Mouse (Mus musculus): ENCODE measurements at regions not wholly inside any gene's neighbourhood (a gene's known extent, or its start where the extent isn't known, plus 50 kb on each side); places are given as distances from the start of the nearest gene placed in this dataset.
A peak's percentile ranks its signal among the peaks of the same experiment; 100 is the strongest.

DNA sequence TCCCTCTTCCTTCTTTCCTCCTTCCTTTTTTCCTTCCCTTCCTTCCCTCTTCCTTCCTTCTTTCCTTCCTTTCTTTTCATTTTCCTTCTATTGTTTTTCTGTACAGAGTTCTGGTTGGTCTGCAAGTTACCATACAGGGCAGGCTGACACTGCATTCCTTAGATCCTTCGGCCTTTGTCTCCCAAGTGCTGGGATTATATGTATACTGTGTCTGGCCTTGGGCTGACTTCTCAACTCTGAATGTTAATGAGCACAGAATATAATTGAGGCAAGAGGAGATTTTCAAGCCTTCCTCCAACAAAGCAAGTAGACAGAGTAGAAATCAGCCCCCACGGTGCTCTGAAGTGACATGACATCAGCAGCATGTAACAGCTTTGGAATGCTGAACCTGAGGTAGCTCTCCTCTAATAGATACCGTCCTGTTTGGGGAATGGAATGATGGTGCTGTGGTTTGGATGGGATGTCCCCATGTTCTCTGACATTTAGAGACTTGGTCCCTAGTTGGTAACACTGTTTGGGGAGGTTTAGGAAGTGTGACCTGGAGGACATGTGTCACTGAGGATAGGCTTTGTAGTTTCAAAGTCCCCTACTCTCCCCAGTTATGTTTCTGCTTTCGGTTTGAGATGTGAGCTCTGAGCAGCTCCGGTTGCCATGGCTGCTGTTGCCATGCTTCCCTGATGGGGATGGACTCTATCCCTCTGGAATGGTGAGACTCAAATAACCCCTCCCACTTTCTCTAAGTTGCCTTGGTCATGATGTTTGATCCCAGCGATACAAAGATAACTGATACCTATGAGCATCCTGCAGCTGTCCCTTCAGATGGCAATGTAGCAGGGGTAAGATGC lies 178.1 kb downstream of the Dact1 start:
- DNase-seq (ENCODE audit: low spot score) (no peak), ATAC-seq (ENCODE audit: insufficient number of reproducible peaks, low FRiP score, low TSS enrichment, low read depth) (no peak)
- Histone ChIP-seq H3K4me3 (ENCODE audit: low read depth, low read length) (no peak overlapping the region), H3K4me2 (ENCODE audit: low read depth, severe bottlenecking) (no peak overlapping the region), H3K9me3 (ENCODE audit: control insufficient read depth, low read length) (no peaks in the 10 kb centered on the region), H3K9ac (ENCODE audit: low read length) (no peak overlapping the region), H3K36me3 (ENCODE audit: control insufficient read depth, insufficient read depth, low read length) (no peaks in the 10 kb centered on the region), H3K27ac (replicated peaks; ENCODE audit: low read depth, low read length) (no peak overlapping the region), H3K27me3 (ENCODE audit: control insufficient read depth, insufficient read depth, low read length) (no peaks in the 10 kb centered on the region), H3K4me1 (ENCODE audit: control insufficient read depth, insufficient read depth, low read length) (0 out of 2 replicates have a peak, but pooled peaks cover under 1% of the 10 kb centered on the region)
- 82% methylated on average over 6 of the region's 6 CpGs for WGBS

DNA sequence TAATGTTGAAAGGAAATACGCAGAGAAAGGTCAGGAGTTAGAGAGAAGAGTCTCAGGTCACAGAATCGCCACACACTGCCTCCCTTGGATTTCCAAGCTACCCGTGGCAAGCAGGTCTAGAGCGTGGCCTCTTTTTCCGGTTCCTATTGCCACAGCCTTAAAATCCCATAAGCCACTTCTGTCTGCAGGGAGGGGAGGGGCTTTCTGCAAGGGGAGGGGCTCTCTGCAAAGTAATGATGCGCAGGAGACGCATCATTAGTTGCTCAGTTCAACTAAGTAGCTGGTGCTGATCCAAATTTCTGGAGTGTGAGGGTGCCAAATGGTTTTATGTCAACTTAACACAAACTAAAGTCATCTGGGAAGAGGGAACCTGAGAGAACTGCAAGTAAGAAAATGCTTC lies 179.6 kb downstream of the Dact1 start:
- Histone ChIP-seq H3K9me3 (ENCODE audit: control insufficient read depth, low read length) (no peaks in the 10 kb centered on the region), H3K4me1 (ENCODE audit: control insufficient read depth, insufficient read depth, low read length) (no peaks in the 10 kb centered on the region), H3K4me3 (ENCODE audit: low read depth, low read length) (no peak overlapping the region), H3K9ac (ENCODE audit: low read length) (no peak overlapping the region), H3K27ac (replicated peaks; ENCODE audit: low read depth, low read length) (no peak overlapping the region), H3K4me2 (ENCODE audit: low read depth, severe bottlenecking) (no peak overlapping the region), H3K27me3 (ENCODE audit: control insufficient read depth, insufficient read depth, low read length) (no peaks in the 10 kb centered on the region), H3K36me3 (ENCODE audit: control insufficient read depth, insufficient read depth, low read length) (no peaks in the 10 kb centered on the region)
- DNase-seq (ENCODE audit: low spot score) (no peak), ATAC-seq (ENCODE audit: insufficient number of reproducible peaks, low FRiP score, low TSS enrichment, low read depth) (no peak)
- WGBS, result 85% methylated on average over 7 of the region's 7 CpGs

DNA sequence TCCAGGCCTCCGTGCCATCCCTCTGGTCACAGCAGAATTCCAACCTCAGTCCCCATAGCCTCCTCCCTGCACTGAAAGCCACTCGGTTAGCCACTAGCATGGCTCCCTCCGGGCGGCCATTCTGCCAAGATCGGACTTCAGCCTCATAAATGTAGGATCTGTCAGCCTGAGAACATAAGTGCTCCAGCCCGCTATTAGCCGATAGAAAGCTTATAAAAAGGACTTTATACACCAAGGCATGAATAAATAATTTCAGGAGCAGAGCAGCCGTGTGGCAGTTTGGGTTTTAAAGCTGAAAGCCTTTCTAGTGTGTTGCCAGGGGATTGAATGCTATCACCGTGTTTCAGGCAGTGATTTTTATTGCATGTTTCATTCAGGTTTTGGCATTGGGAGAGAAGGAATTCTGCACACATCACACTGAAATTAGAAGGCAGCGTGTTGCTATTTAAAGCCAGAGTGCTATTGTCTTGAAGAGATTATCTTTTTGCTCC lies 185.2 kb downstream of the Dact1 start:
- H3K9ac ChIP-seq (ENCODE audit: low read length), result no peak overlapping the region
- no peaks in the 10 kb centered on the region; the same call in 1 of the 2 replicates for H3K4me1 ChIP-seq (ENCODE audit: control insufficient read depth, insufficient read depth, low read length)
- no peaks in the 10 kb centered on the region for H3K36me3 ChIP-seq (ENCODE audit: control insufficient read depth, insufficient read depth, low read length)
- 77% methylated on average over 10 of the region's 10 CpGs for WGBS
- no peaks in the 10 kb centered on the region for H3K27me3 ChIP-seq (ENCODE audit: control insufficient read depth, insufficient read depth, low read length)
- no peak for ATAC-seq (ENCODE audit: insufficient number of reproducible peaks, low FRiP score, low TSS enrichment, low read depth)
- no peak for DNase-seq (ENCODE audit: low spot score)
- no peak overlapping the region for H3K4me2 ChIP-seq (ENCODE audit: low read depth, severe bottlenecking)
- H3K9me3 ChIP-seq (ENCODE audit: control insufficient read depth, low read length), result no peaks in the 10 kb centered on the region
- no peak overlapping the region for H3K27ac ChIP-seq (replicated peaks; ENCODE audit: low read depth, low read length)
- H3K4me3 ChIP-seq (ENCODE audit: low read depth, low read length), result no peak overlapping the region

DNA sequence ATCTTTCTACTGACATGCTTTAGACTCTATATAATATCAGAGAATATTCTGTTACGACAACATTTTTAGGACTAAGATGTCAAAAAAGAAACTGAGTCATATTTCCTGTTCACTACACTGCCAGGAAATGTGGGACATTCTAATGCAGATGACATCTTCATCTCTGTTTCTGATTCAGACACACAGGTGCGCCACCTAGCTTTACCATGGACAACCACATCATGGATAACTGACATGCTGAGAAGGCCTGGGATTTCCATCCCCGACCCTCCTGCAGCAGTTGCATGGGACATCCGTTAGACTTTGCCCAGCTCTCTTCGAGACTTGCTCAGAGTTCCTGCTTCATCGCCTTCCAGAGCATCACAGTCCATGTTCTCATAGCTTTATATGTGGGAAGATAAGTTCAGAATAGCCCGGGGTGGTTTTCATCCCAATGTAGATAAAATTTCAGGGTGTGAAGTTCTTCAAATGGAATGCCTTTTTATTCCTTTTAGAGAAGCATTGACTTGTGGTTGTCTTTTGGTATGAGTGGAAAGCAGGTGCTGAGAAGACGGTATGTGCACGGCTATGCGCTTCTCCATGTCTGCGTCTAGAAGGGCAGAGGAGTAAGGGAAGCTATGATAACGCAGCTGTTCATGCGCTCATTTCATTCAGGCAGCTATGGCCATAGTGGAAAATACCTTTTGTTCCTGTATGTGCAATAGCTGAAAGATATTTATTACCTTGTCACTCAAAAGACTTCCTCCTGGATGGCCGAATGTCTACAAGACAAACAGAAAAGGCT lies 188.8 kb downstream of the Dact1 start:
- ATAC-seq (ENCODE audit: insufficient number of reproducible peaks, low FRiP score, low TSS enrichment, low read depth) (no peak), DNase-seq (ENCODE audit: low spot score) (no peak)
- 75% methylated on average over 14 of the region's 14 CpGs for WGBS
- no peak overlapping the region for H3K4me2 ChIP-seq (ENCODE audit: low read depth, severe bottlenecking)
- H3K27me3 ChIP-seq (ENCODE audit: control insufficient read depth, insufficient read depth, low read length), result no peaks in the 10 kb centered on the region
- no peak overlapping the region for H3K9ac ChIP-seq (ENCODE audit: low read length)
- H3K36me3 ChIP-seq (ENCODE audit: control insufficient read depth, insufficient read depth, low read length), result no peaks in the 10 kb centered on the region
- no peaks in the 10 kb centered on the region; the same call in 1 of the 2 replicates for H3K4me1 ChIP-seq (ENCODE audit: control insufficient read depth, insufficient read depth, low read length)
- H3K27ac ChIP-seq (replicated peaks; ENCODE audit: low read depth, low read length), result no peak overlapping the region
- no peak overlapping the region for H3K4me3 ChIP-seq (ENCODE audit: low read depth, low read length)
- no peaks in the 10 kb centered on the region for H3K9me3 ChIP-seq (ENCODE audit: control insufficient read depth, low read length)

DNA sequence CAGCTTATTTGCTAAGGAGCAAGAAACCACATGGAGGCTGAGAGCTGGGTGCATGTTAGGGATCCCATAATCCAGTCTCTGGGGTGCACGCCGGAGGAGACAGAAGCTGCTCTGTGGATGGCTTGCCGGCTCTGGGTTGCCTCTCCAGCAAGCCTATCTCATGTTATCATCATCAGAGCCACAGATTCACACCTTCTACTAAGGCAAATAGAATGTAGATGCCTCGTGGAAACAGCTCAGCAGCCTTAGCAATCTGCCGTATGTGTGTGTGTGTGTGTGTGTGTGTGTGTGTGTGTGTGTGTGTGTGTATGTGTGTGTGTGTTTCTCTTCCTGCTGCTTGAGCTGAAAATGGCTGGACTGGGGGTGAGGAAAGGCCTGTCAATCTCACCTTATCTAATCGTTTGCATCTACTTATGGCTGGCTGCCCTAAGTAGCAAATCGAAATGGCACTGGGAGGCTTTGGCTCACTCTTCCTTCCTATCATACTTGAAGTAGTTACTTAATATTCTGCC lies 191.7 kb downstream of the Dact1 start:
- Histone ChIP-seq H3K4me2 (ENCODE audit: low read depth, severe bottlenecking) (no peak overlapping the region), H3K27ac (replicated peaks; ENCODE audit: low read depth, low read length) (no peak overlapping the region)
- WGBS, result 70% methylated on average over 7 of the region's 7 CpGs

DNA sequence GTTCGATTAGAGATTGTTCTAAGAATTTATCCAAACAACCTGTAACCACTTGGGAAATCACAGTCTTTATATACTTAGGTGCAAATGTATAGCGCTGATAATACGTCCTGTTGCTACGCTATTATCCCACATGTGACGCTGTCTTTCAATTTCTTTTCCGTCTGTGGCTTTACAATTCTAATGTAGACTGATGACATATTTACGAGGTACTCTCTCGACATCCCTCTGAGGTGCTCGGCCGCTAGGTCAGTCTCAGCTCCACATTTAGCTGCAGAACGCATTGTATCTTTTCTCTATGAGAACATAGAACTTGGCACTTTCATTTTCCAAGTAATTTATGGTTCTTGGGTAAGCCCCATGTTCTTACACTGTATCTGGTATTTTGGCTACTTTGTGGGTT lies 193.6 kb downstream of the Dact1 start:
- no peak overlapping the region for H3K9ac ChIP-seq (ENCODE audit: low read length)
- no peaks in the 10 kb centered on the region for H3K4me1 ChIP-seq (ENCODE audit: control insufficient read depth, insufficient read depth, low read length)
- DNase-seq (ENCODE audit: low spot score), result no peak
- 24% methylated on average over 11 of the region's 11 CpGs for WGBS
- no peaks in the 10 kb centered on the region for H3K9me3 ChIP-seq (ENCODE audit: control insufficient read depth, low read length)
- no peak overlapping the region for H3K4me2 ChIP-seq (ENCODE audit: low read depth, severe bottlenecking)
- no peak overlapping the region for H3K27ac ChIP-seq (replicated peaks; ENCODE audit: low read depth, low read length)
- peak; percentile 39; the same call in 1 of the 2 replicates for ATAC-seq (ENCODE audit: insufficient number of reproducible peaks, low FRiP score, low TSS enrichment, low read depth)
- no peaks in the 10 kb centered on the region for H3K36me3 ChIP-seq (ENCODE audit: control insufficient read depth, insufficient read depth, low read length)
- H3K27me3 ChIP-seq (ENCODE audit: control insufficient read depth, insufficient read depth, low read length), result no peaks in the 10 kb centered on the region
- H3K4me3 ChIP-seq (ENCODE audit: low read depth, low read length), result no peak overlapping the region

More for the DNA sequence above, 191.7 kb downstream of the Dact1 start:
- Histone ChIP-seq H3K9ac (ENCODE audit: low read length) (no peak overlapping the region), H3K4me1 (ENCODE audit: control insufficient read depth, insufficient read depth, low read length) (no peaks in the 10 kb centered on the region), H3K4me3 (ENCODE audit: low read depth, low read length) (no peak overlapping the region), H3K36me3 (ENCODE audit: control insufficient read depth, insufficient read depth, low read length) (no peaks in the 10 kb centered on the region), H3K9me3 (ENCODE audit: control insufficient read depth, low read length) (no peaks in the 10 kb centered on the region), H3K27me3 (ENCODE audit: control insufficient read depth, insufficient read depth, low read length) (no peaks in the 10 kb centered on the region)
- no peak for ATAC-seq (ENCODE audit: insufficient number of reproducible peaks, low FRiP score, low TSS enrichment, low read depth)
- DNase-seq (ENCODE audit: low spot score), result no peak

DNA sequence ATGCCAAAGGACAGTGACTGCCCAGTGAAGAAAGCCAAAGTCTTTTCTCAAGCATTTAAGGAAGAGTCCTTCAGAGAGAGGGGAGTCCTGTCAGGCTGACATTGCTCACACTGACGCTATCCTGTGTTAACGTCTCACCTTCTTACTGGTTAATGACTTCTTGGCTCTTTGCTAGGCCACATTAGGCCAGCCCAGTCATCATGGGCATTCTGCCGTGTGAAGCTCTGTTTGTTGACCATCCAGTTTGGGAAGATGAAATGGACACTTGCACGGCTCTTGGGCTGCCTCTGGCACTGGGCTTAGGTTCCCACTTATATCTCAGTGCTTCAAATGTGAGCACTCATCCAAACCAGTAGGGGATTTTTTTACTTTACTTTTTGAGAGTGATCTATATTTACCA lies 196.5 kb downstream of the Dact1 start:
- no peaks in the 10 kb centered on the region for H3K36me3 ChIP-seq (ENCODE audit: control insufficient read depth, insufficient read depth, low read length)
- DNase-seq (ENCODE audit: low spot score), result no peak
- H3K9ac ChIP-seq (ENCODE audit: low read length), result no peak overlapping the region
- H3K4me1 ChIP-seq (ENCODE audit: control insufficient read depth, insufficient read depth, low read length), result no peaks in the 10 kb centered on the region
- no peak overlapping the region for H3K4me2 ChIP-seq (ENCODE audit: low read depth, severe bottlenecking)
- 30% methylated on average over 4 of the region's 4 CpGs for WGBS
- no peaks in the 10 kb centered on the region for H3K9me3 ChIP-seq (ENCODE audit: control insufficient read depth, low read length)
- H3K4me3 ChIP-seq (ENCODE audit: low read depth, low read length), result no peak overlapping the region
- H3K27ac ChIP-seq (replicated peaks; ENCODE audit: low read depth, low read length), result no peak overlapping the region
- no peaks in the 10 kb centered on the region for H3K27me3 ChIP-seq (ENCODE audit: control insufficient read depth, insufficient read depth, low read length)
- ATAC-seq (ENCODE audit: insufficient number of reproducible peaks, low FRiP score, low TSS enrichment, low read depth), result no peak

DNA sequence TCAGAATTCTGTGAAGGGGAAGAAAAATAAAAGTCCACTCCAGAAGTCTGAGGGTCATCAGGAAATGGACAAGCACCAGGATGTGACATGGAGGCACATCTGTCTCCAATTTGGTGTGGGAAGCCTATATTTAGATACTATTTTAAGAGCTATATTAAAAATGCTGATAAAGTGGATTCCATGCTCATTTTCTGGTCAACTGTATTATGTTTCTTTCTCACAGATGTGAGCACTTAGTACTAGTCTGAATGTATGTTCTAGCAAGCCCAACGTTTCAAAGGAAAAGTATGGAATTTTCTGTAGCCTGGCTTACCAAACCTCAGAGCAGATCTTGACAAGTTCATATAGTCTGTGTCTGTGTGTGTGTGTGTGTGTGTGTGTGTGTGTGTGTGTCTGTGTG lies 197.0 kb downstream of the Dact1 start:
- Histone ChIP-seq H3K27me3 (ENCODE audit: control insufficient read depth, insufficient read depth, low read length) (no peaks in the 10 kb centered on the region), H3K27ac (replicated peaks; ENCODE audit: low read depth, low read length) (no peak overlapping the region), H3K9ac (ENCODE audit: low read length) (no peak overlapping the region), H3K4me1 (ENCODE audit: control insufficient read depth, insufficient read depth, low read length) (no peaks in the 10 kb centered on the region), H3K4me3 (ENCODE audit: low read depth, low read length) (no peak overlapping the region), H3K4me2 (ENCODE audit: low read depth, severe bottlenecking) (no peak overlapping the region), H3K36me3 (ENCODE audit: control insufficient read depth, insufficient read depth, low read length) (no peaks in the 10 kb centered on the region), H3K9me3 (ENCODE audit: control insufficient read depth, low read length) (no peaks in the 10 kb centered on the region)
- WGBS, result 70% methylated on average over 1 of the region's 1 CpGs
- DNase-seq (ENCODE audit: low spot score) (no peak), ATAC-seq (ENCODE audit: insufficient number of reproducible peaks, low FRiP score, low TSS enrichment, low read depth) (no peak)

All from limb, embryonic 11.5 days (tissue).